Mouse (Mus musculus): ENCODE results near the gene Ung. TPM values are rescaled to one million over a fixed set of nuclear protein-coding genes. Genes with fewer than 3 reads are reported as not detected.

Ung gene
- polyA plus RNA-seq, 1 experiment from 2014 or later, result 8.2 TPM

DNA sequence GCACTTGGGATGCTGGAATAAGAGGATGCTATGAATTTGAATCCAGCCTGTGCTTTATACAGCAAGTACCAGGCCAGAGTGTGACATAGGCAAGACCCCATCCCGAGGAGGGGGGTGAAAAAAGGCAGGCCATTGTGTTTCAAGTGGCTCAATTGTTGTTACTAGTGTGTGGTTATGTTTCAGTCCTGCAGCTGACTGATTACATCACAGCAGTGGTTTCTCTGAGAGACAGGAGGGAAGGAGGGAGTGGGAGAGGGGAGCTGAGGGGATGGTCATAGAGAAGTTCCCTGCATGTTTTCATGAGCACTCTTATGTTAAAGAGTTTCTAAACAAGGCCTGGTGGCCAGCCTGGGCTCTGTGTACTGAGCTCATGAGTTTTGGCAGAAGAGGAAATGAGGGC, 27.4 kb upstream of the Ung start:
- no peak overlapping the region for H3K9ac ChIP-seq (ENCODE audit: low read depth, low read length)
- no peaks in the 10 kb centered on the region for H3K9me3 ChIP-seq (replicated peaks; ENCODE audit: control insufficient read depth, low read length, poor library complexity, severe bottlenecking)
- H3K4me3 ChIP-seq (ENCODE audit: low read depth, low read length), result no peak overlapping the region
- peaks cover 18% of the 10 kb centered on the region for H3K36me3 ChIP-seq (ENCODE audit: control insufficient read depth, insufficient read depth, low read length)
- H3K4me2 ChIP-seq (ENCODE audit: low read length), result no peak overlapping the region
- 79% methylated on average over 1 of the region's 1 CpGs for WGBS
- H3K4me1 ChIP-seq (ENCODE audit: control insufficient read depth, insufficient read depth, low read length), result peaks cover 19% of the 10 kb centered on the region
- no peak for ATAC-seq
- H3K27ac ChIP-seq (ENCODE audit: low read length), result no peak overlapping the region
- H3K27me3 ChIP-seq (ENCODE audit: control insufficient read depth, insufficient read depth, low read depth, low read length), result no peaks in the 10 kb centered on the region; the same call in 1 of the 2 replicates

DNA sequence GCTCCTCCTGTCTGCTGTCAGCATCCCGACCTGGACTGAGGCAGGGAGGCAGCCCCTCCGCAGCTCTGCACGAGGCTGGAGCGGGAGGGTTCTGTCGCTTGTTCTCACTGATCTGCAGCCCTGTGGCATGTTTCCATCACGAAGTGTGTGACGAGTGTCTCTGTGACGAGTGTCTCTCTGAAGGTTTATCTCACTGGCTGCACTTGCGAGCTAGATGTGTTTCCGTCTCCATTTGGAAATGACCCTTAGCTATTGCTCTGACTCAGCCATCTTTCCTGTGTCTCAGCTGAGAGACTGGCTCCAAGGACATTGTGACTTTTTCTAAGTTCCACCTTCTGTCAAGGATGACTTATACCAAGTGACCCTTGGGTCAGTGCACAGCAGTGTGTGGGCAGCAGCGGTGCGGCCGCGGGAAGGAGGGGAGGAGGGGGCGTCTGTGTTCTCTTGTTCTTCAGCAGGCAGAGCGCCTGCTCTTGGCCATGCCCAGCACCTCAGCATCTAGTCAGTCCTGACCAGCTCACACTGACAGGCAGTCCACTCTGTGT, 23.7 kb upstream of the Ung start:
- Histone ChIP-seq H3K4me2 (ENCODE audit: low read length) (no peak overlapping the region), H3K36me3 (ENCODE audit: control insufficient read depth, insufficient read depth, low read length) (peaks cover 46% of the 10 kb centered on the region), H3K9me3 (replicated peaks; ENCODE audit: control insufficient read depth, low read length, poor library complexity, severe bottlenecking) (no peaks in the 10 kb centered on the region), H3K27ac (ENCODE audit: low read length) (no peak overlapping the region), H3K27me3 (ENCODE audit: control insufficient read depth, insufficient read depth, low read depth, low read length) (no peaks in the 10 kb centered on the region), H3K4me1 (ENCODE audit: control insufficient read depth, insufficient read depth, low read length) (peaks cover 5% of the 10 kb centered on the region), H3K9ac (ENCODE audit: low read depth, low read length) (no peak overlapping the region), H3K4me3 (ENCODE audit: low read depth, low read length) (no peak overlapping the region)
- no peak for ATAC-seq
- WGBS, result 93% methylated on average over 16 of the region's 16 CpGs

DNA sequence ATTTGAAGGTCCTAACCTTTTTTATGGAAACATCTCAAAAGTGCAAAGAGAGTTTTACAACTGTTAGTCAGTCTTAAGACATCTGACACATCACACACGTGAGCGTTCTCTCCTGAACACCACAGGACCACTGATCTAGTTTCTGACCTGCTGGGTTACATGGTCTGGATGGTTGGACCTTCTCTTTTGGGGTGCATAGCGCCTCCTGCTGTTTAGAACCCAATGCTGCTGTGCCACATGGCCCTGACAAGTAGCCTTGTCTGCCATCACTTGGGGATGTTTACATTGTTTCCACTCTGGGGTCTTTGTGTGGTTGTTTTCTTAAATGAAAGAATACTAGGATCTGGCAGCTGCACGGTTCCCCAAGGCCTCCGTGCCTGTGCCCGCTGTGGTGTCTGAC, 16.9 kb upstream of the Ung start:
- Histone ChIP-seq H3K4me1 (ENCODE audit: control insufficient read depth, insufficient read depth, low read length) (no peaks in the 10 kb centered on the region), H3K9me3 (replicated peaks; ENCODE audit: control insufficient read depth, low read length, poor library complexity, severe bottlenecking) (no peaks in the 10 kb centered on the region), H3K4me2 (ENCODE audit: low read length) (no peak overlapping the region), H3K36me3 (ENCODE audit: control insufficient read depth, insufficient read depth, low read length) (peaks cover 45% of the 10 kb centered on the region), H3K27me3 (ENCODE audit: control insufficient read depth, insufficient read depth, low read depth, low read length) (no peaks in the 10 kb centered on the region), H3K4me3 (ENCODE audit: low read depth, low read length) (no peak overlapping the region), H3K27ac (ENCODE audit: low read length) (no peak overlapping the region), H3K9ac (ENCODE audit: low read depth, low read length) (no peak overlapping the region)
- no peak for ATAC-seq
- 78% methylated on average over 6 of the region's 6 CpGs for WGBS

DNA sequence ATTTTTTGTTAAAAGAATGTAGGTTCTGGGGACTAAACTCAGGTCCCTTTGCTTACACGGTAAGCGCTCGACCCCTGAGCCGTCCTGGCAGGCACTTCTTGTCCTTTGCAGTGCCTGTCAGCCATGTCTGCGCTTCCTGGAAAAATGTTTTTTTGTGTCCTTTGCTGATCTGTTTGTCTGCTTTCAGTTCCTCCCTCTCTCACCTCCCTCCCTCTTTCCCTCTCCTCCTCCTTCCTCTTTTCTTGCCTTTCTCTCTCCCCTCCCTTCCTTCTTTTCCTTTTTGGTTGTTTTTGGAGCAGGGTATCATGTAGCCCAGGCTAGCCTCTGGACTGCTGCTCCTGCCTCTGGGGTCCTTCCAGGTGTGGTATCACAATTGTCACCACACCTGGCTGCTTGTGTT, 15.2 kb upstream of the Ung start:
- Histone ChIP-seq H3K9ac (ENCODE audit: low read depth, low read length) (no peak overlapping the region), H3K27me3 (ENCODE audit: control insufficient read depth, insufficient read depth, low read depth, low read length) (no peaks in the 10 kb centered on the region), H3K4me3 (ENCODE audit: low read depth, low read length) (no peak overlapping the region), H3K27ac (ENCODE audit: low read length) (no peak overlapping the region), H3K9me3 (replicated peaks; ENCODE audit: control insufficient read depth, low read length, poor library complexity, severe bottlenecking) (no peaks in the 10 kb centered on the region), H3K4me1 (ENCODE audit: control insufficient read depth, insufficient read depth, low read length) (no peaks in the 10 kb centered on the region), H3K36me3 (ENCODE audit: control insufficient read depth, insufficient read depth, low read length) (peaks cover 34% of the 10 kb centered on the region), H3K4me2 (ENCODE audit: low read length) (no peak overlapping the region)
- ATAC-seq, result no peak
- WGBS, result 85% methylated on average over 5 of the region's 5 CpGs

- H3K36me3 ChIP-seq (ENCODE audit: control insufficient read depth, insufficient read depth, low read length), result peaks cover 39% of the 10 kb centered on the region
- no peak overlapping the region for H3K4me3 ChIP-seq (ENCODE audit: low read depth, low read length)
- H3K9me3 ChIP-seq (replicated peaks; ENCODE audit: control insufficient read depth, low read length, poor library complexity, severe bottlenecking), result no peaks in the 10 kb centered on the region
- H3K9ac ChIP-seq (ENCODE audit: low read depth, low read length), result no peak overlapping the region
- H3K27me3 ChIP-seq (ENCODE audit: control insufficient read depth, insufficient read depth, low read depth, low read length), result no peaks in the 10 kb centered on the region
- no peak overlapping the region for H3K4me2 ChIP-seq (ENCODE audit: low read length)
- H3K4me1 ChIP-seq (ENCODE audit: control insufficient read depth, insufficient read depth, low read length), result no peaks in the 10 kb centered on the region
- no peak overlapping the region for H3K27ac ChIP-seq (ENCODE audit: low read length)
- 94% methylated on average over 7 of the region's 7 CpGs for WGBS
- ATAC-seq, result no peak
Measured at GRCm38 (mm10) chr5:114116586-114116985, 13.6 kb upstream of the Ung start.

GRCm38 (mm10) chr5:114119806-114120205, 10.4 kb upstream of the Ung start:
- ATAC-seq, result no peak
- peaks cover 48% of the 10 kb centered on the region for H3K36me3 ChIP-seq (ENCODE audit: control insufficient read depth, insufficient read depth, low read length)
- no peak overlapping the region for H3K4me2 ChIP-seq (ENCODE audit: low read length)
- H3K27me3 ChIP-seq (ENCODE audit: control insufficient read depth, insufficient read depth, low read depth, low read length), result no peaks in the 10 kb centered on the region
- H3K4me3 ChIP-seq (ENCODE audit: low read depth, low read length), result no peak overlapping the region
- H3K27ac ChIP-seq (ENCODE audit: low read length), result no peak overlapping the region
- no peaks in the 10 kb centered on the region for H3K4me1 ChIP-seq (ENCODE audit: control insufficient read depth, insufficient read depth, low read length)
- no peaks in the 10 kb centered on the region for H3K9me3 ChIP-seq (replicated peaks; ENCODE audit: control insufficient read depth, low read length, poor library complexity, severe bottlenecking)
- no peak overlapping the region for H3K9ac ChIP-seq (ENCODE audit: low read depth, low read length)
- WGBS, result 91% methylated on average over 4 of the region's 4 CpGs

DNA sequence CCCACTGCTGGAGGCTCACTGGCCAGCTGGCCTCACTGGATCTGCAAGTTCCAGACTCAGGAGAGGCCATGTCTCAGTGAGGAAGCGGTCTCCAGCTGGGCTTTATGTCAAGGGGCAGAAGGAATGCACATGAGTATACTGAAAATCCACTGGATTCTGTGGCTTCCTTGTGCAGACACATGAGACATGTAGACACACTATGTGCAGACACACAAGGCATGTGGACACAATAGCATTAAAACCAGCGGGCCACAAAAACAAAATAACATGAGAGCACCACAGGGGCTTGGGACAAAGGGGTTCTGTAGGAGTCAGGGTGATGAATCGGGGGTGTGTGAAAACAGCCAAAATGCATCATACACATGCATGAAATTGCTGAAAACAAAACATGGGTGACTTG, 4.2 kb upstream of the Ung start:
- Histone ChIP-seq H3K4me3 (ENCODE audit: low read depth, low read length) (no peak overlapping the region), H3K9ac (ENCODE audit: low read depth, low read length) (no peak overlapping the region), H3K9me3 (replicated peaks; ENCODE audit: control insufficient read depth, low read length, poor library complexity, severe bottlenecking) (no peaks in the 10 kb centered on the region), H3K27me3 (ENCODE audit: control insufficient read depth, insufficient read depth, low read depth, low read length) (no peaks in the 10 kb centered on the region), H3K4me1 (ENCODE audit: control insufficient read depth, insufficient read depth, low read length) (0 out of 2 replicates have a peak, but pooled peaks cover 3% of the 10 kb centered on the region), H3K27ac (ENCODE audit: low read length) (no peak overlapping the region), H3K4me2 (ENCODE audit: low read length) (no peak overlapping the region), H3K36me3 (ENCODE audit: control insufficient read depth, insufficient read depth, low read length) (peaks cover 25% of the 10 kb centered on the region)
- 92% methylated on average over 3 of the region's 3 CpGs for WGBS
- no peak for ATAC-seq

DNA sequence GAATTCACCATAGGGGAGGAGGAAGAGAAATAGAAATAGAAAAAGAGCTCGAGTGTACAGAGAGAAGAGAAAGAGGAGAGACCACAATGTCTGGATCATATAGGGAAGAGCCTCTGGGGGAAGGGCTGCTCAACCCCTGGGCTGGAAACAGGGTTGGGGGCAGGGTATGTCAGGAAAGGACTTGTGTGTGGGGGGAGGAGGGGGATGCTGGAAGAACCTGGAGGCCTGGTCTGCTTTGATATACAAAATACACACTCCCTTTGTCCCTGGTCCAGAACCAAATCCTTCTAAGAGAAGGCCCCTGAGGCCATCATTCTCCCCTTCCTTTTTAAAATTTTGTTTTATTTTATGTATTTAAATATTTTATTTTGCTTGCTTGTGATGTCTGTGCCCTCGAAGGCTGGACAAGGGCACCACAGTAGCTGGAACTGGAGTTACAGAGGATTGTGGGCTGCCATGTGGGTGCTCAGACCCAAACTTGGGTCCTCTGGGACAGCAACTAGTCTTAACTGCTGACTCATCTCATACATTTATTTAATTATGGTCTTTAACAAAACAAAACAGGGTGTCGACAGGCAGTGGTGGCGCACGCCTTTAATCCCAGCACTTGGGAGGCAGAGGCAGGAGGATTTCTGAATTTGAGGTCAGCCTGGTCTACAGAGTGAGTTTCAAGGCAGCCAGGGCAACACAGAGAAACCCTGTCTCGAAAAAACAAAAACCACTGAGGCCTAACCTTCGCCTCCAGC, 3.5 kb upstream of the Ung start:
- Histone ChIP-seq H3K27ac (ENCODE audit: low read length) (no peak overlapping the region), H3K9ac (ENCODE audit: low read depth, low read length) (no peak overlapping the region), H3K4me1 (ENCODE audit: control insufficient read depth, insufficient read depth, low read length) (peaks cover 5% of the 10 kb centered on the region), H3K4me2 (ENCODE audit: low read length) (peak overlapping the region; percentile 90; the same call in 1 of the 2 replicates), H3K9me3 (replicated peaks; ENCODE audit: control insufficient read depth, low read length, poor library complexity, severe bottlenecking) (no peaks in the 10 kb centered on the region), H3K4me3 (ENCODE audit: low read depth, low read length) (peak overlapping the region; percentile 61; the same call in 1 of the 2 replicates), H3K27me3 (ENCODE audit: control insufficient read depth, insufficient read depth, low read depth, low read length) (no peaks in the 10 kb centered on the region), H3K36me3 (ENCODE audit: control insufficient read depth, insufficient read depth, low read length) (peaks cover 20% of the 10 kb centered on the region)
- WGBS, result 89% methylated on average over 7 of the region's 7 CpGs
- ATAC-seq, result no peak

All from midbrain, embryonic 16.5 days (tissue).